Mouse (Mus musculus) embryonic facial prominence, embryonic 15.5 days (tissue): ENCODE data around the gene Sbf2. TPM values are rescaled to one million over a fixed set of nuclear protein-coding genes. Genes with fewer than 3 reads are reported as not detected.

Experiments
- ATAC-seq: fragments of 200-750 bp; cut with Nextera tagmentation; 2 replicates; pipeline ENCODE4 v1.8.0; 2017; ENCODE audit warnings: low read depth, moderate TSS enrichment; ENCODE audit not compliant: insufficient number of reproducible peaks, low FRiP score, low TSS enrichment
- H3K27ac ChIP-seq: fragments of 300-500 bp; sonication (generic); replicated peaks from 2 replicates; pipeline ENCODE4 v1.5.1; 2015; ENCODE audit warnings: mild to moderate bottlenecking, inconsistent platforms
- H3K27me3 ChIP-seq: fragments of 300-500 bp; sonication (generic); 2 replicates; pipeline ENCODE4 v1.6.1; 2015; ENCODE audit warnings: inconsistent platforms
- H3K36me3 ChIP-seq: fragments of 300-500 bp; sonication (generic); 2 replicates; pipeline ENCODE4 v1.6.1; 2015; ENCODE audit warnings: mild to moderate bottlenecking, inconsistent platforms
- H3K4me1 ChIP-seq: fragments of 300-500 bp; sonication (generic); 2 replicates; pipeline ENCODE4 v1.6.1; 2015; ENCODE audit warnings: inconsistent platforms
- H3K4me2 ChIP-seq: fragments of 300-500 bp; sonication (generic); replicated peaks from 2 replicates; pipeline ENCODE4 v1.6.1; 2015; ENCODE audit warnings: mild to moderate bottlenecking, inconsistent platforms
- H3K4me3 ChIP-seq: fragments of 300-500 bp; sonication (generic); replicated peaks from 2 replicates; pipeline ENCODE4 v1.5.1; 2015; ENCODE audit warnings: mild to moderate bottlenecking, inconsistent platforms
- H3K9ac ChIP-seq: fragments of 300-500 bp; sonication (generic); 2 replicates; pipeline ENCODE4 v1.6.1; 2015; ENCODE audit warnings: inconsistent platforms
- H3K9me3 ChIP-seq: fragments of 300-500 bp; sonication (generic); replicated peaks from 2 replicates; pipeline ENCODE4 v1.6.1; 2016; ENCODE audit warnings: inconsistent platforms
- WGBS: fragments of 180-500 bp; shearing (Covaris S2); methylation state at CpG from one replicate; pipeline ENCODE4 v1.1.7; 2015; 5-methylcytosine and 5-hydroxymethylcytosine counted together
- polyA plus RNA-seq: library from polyadenylated mRNA; unstranded; fragments of >200 nt; fragmentation: Nextera tagmentation; extraction: Ambion mirVana; gene quantifications from 2 replicates; pipeline ENCODE4 v1.2.1, GENCODE M21; 2015

The Sbf2 gene
- polyA plus RNA-seq, 1 experiment from 2014 or later = 27.7 TPM

DNA sequence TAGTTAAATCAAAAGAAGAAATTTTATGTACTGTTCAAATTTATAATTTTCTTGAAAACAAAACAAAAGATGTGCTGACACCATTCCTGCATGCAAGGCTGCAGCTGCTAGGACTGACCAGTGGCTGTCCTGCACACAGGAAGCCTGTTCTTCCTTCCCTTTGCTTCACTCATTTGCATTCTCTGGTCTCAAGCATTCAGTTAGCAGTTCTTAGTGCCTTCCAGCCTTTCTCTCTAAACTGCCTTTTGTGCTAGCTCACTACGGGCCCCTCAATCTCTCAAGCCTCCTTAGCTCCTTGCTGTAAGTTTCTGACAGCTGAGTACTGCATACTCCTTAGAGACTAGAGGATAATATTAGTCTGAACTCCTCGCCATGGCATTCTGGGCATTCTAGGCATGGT lies 227.2 kb downstream of the Sbf2 start:
- Histone ChIP-seq H3K4me1 (no peaks in the 10 kb centered on the region), H3K27me3 (no peaks in the 10 kb centered on the region), H3K4me2 (no peak overlapping the region), H3K9ac (no peak overlapping the region), H3K4me3 (no peak overlapping the region), H3K27ac (no peak overlapping the region), H3K9me3 (no peaks in the 10 kb centered on the region), H3K36me3 (no peaks in the 10 kb centered on the region)
- 47% methylated on average over 2 of the region's 2 CpGs for WGBS
- ATAC-seq = no peak

DNA sequence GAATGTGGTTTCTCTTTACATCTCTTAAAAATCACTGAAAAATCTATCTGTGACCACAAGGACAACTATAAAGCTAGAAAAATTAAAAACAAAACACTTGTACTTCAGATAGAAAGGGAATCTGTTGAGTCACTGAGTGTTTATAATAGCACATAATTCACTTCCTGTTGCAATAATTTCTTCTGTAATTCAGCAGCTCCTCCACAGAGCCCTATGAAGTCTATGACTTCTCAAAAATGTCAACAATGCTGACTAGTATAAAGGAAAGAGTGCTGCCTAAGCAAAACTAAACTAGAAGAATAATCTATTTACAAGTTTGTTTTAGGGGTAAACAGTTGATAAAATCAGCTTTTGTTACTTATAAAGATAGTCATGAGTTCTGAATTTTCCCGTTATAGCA lies 229.2 kb downstream of the Sbf2 start:
- no peak for ATAC-seq
- 91% methylated on average over 1 of the region's 1 CpGs for WGBS
- no peak overlapping the region for H3K9ac ChIP-seq
- H3K4me1 ChIP-seq = no peaks in the 10 kb centered on the region
- H3K4me3 ChIP-seq = no peak overlapping the region
- no peak overlapping the region for H3K27ac ChIP-seq
- H3K27me3 ChIP-seq = no peaks in the 10 kb centered on the region
- no peaks in the 10 kb centered on the region for H3K9me3 ChIP-seq
- no peak overlapping the region for H3K4me2 ChIP-seq
- no peaks in the 10 kb centered on the region for H3K36me3 ChIP-seq

DNA sequence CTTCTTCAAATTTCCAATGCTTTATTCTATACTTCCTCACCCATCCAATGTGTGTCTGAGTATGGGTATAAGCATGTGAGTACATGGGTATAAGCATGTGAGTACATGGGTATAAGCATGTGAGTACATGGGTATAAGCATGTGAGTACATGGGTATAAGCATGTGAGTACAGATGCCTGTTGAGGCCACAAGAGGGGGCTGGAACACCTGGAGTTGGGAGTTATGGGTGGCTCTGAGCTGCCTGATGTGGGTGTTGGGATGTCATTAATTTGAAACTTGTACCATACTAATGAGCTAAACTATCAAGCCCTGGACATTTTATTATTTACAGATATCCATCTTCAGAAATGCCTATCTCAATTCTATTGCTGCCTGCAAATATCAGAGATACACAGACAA lies 230.4 kb downstream of the Sbf2 start:
- H3K9me3 ChIP-seq = no peaks in the 10 kb centered on the region
- H3K4me2 ChIP-seq = no peak overlapping the region
- H3K9ac ChIP-seq = no peak overlapping the region
- no peaks in the 10 kb centered on the region for H3K36me3 ChIP-seq
- H3K4me3 ChIP-seq = no peak overlapping the region
- ATAC-seq = no peak
- H3K4me1 ChIP-seq = no peaks in the 10 kb centered on the region
- H3K27ac ChIP-seq = no peak overlapping the region
- H3K27me3 ChIP-seq = no peaks in the 10 kb centered on the region

DNA sequence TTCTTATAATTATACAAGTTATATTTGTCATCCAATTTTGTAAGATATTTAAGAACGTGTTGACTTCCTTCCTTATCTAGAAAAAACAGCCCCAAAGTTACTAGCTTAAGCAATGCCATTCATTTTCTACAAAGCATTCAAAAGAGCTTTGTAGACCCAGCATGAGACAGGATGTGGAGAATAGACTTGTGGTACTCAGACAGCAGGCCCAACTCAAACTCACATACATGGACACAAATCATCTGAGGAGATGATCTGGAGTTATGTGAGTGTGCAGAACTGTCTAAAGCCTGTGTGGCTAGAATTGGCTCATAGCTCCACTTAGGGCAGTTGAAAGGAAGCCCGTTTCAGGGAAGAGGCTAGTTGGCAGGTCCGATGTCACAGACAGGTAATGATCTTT lies 233.1 kb downstream of the Sbf2 start:
- H3K27ac ChIP-seq = no peak overlapping the region
- no peaks in the 10 kb centered on the region for H3K27me3 ChIP-seq
- ATAC-seq = no peak
- H3K9me3 ChIP-seq = no peaks in the 10 kb centered on the region
- WGBS = 86% methylated on average over 3 of the region's 3 CpGs
- H3K9ac ChIP-seq = no peak overlapping the region
- H3K4me1 ChIP-seq = no peaks in the 10 kb centered on the region
- no peak overlapping the region for H3K4me3 ChIP-seq
- H3K4me2 ChIP-seq = no peak overlapping the region
- no peaks in the 10 kb centered on the region for H3K36me3 ChIP-seq

DNA sequence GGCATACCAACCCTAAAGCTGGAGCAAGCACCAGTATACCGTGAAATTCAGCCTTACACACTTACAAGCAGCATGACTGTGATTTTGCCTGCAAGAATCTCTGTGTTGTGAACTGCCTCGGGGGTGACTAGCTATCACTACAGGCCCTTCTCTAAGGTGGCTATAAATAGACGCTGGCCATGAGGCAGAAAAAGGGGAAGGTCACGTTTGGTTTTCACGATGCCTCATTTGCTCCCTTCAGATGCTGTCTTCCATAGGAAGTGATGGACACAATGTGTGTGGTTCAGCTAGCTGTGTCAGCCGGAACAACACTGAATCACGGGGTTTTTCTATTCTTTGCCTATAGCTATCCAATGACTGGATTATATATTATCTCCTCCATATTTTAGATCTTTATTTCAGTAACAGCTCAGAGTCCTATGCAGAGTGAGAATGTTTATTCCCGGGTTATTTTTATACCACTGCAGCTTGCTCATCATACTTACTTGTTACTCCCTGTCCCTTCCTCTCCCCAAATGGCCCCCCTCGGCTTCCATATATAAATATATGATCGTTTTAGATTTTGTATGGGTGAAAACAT lies 235.3 kb downstream of the Sbf2 start:
- Histone ChIP-seq H3K9me3 (no peaks in the 10 kb centered on the region), H3K27me3 (no peaks in the 10 kb centered on the region), H3K9ac (no peak overlapping the region), H3K27ac (no peak overlapping the region), H3K36me3 (peaks cover 10% of the 10 kb centered on the region; the same call in 1 of the 2 replicates), H3K4me3 (no peak overlapping the region), H3K4me2 (no peak overlapping the region), H3K4me1 (no peaks in the 10 kb centered on the region)
- 73% methylated on average over 10 of the region's 10 CpGs for WGBS
- no peak for ATAC-seq

DNA sequence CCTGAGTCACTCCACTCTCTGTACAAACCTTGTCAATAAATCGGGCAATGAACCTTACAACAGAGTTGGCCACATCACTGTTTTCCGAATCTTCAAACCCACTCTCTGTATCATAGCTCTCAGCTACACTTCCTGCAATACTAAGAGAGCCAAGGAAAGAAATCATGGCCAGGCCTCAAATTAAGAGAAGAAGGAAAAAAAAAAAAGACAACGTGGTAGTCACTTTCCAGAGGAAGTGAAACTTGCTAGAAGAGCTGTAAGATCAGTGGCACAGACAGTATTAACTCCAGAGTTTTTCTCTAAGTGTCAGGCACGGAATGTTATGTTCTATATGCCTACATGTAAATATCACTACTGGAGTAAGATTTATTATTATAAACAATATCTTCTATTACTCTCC lies 242.2 kb downstream of the Sbf2 start:
- WGBS = 80% methylated on average over 4 of the region's 4 CpGs
- Histone ChIP-seq H3K27me3 (no peaks in the 10 kb centered on the region), H3K4me2 (no peak overlapping the region), H3K36me3 (peaks cover 18% of the 10 kb centered on the region), H3K27ac (no peak overlapping the region), H3K9ac (no peak overlapping the region), H3K4me1 (no peaks in the 10 kb centered on the region), H3K4me3 (no peak overlapping the region), H3K9me3 (no peaks in the 10 kb centered on the region)
- no peak for ATAC-seq

DNA sequence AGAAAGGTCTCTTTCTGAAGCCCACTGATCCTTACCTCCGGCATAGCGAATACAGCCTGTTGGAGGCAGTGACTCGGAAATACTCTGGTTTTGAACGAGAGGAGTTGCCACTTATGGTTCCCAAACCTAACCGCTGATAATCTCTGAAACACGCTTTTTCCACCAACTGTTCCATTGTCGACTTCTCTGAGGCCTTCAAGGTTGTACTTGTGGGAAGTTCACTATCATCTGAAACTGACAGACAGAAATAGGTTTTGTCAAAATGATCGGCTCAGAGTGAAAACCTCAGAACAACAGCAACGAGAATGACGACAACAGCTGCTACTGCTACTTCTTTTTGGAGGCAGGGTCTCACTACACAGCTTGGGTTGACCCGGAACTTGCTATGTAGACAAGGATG lies 252.7 kb downstream of the Sbf2 start:
- peaks cover 20% of the 10 kb centered on the region for H3K36me3 ChIP-seq
- H3K4me1 ChIP-seq = no peaks in the 10 kb centered on the region
- no peak for ATAC-seq
- no peak overlapping the region for H3K4me2 ChIP-seq
- H3K27me3 ChIP-seq = no peaks in the 10 kb centered on the region
- H3K9me3 ChIP-seq = no peaks in the 10 kb centered on the region
- H3K4me3 ChIP-seq = no peak overlapping the region
- no peak overlapping the region for H3K27ac ChIP-seq
- 91% methylated on average over 11 of the region's 11 CpGs for WGBS
- no peak overlapping the region for H3K9ac ChIP-seq

DNA sequence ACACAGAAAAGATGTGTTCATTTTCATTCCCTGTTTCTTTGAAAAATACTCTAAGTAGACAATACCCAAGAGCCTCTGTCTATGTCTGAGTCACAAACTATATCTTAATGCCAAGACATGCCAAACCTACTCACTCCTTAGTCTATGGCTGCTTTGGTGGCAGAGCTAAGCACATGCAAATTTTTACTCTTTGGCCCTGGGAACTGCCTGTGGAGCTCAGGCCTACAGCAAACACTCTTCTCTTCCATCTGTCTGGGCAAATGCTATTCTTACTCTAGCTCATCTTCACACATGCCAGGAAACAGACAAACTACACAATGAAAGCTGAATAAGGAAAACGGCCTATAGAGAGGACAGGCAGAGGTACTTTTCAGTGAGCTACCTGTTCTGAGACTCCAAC lies 253.2 kb downstream of the Sbf2 start:
- Histone ChIP-seq H3K36me3 (peaks cover 16% of the 10 kb centered on the region), H3K27ac (no peak overlapping the region), H3K9me3 (no peaks in the 10 kb centered on the region), H3K9ac (no peak overlapping the region), H3K27me3 (no peaks in the 10 kb centered on the region), H3K4me1 (no peaks in the 10 kb centered on the region), H3K4me3 (no peak overlapping the region), H3K4me2 (no peak overlapping the region)
- 91% methylated on average over 1 of the region's 1 CpGs for WGBS
- no peak for ATAC-seq

DNA sequence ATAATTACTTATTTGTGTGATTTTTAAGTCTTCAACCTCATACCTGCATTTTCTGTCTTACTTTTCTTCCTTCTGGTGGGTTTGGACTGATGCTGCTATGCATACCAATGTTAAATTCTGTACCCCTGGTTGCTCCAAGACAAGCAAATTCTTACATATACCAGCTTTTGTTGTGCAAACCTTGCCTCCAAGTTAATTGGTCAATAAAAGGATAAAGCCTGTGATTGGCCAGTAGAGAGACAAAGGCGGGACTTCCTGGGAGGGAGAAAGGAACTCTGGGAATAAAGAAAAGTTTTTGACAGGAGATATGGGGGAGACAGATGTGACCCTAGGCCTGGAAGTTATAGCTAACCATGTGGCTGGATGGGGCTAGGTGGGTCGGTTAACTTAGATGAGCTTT lies 255.3 kb downstream of the Sbf2 start:
- no peaks in the 10 kb centered on the region for H3K27me3 ChIP-seq
- H3K4me1 ChIP-seq = no peaks in the 10 kb centered on the region
- WGBS = 97% methylated on average over 2 of the region's 2 CpGs
- H3K36me3 ChIP-seq = peaks cover 16% of the 10 kb centered on the region
- no peak overlapping the region for H3K4me2 ChIP-seq
- no peak overlapping the region for H3K4me3 ChIP-seq
- no peaks in the 10 kb centered on the region for H3K9me3 ChIP-seq
- no peak for ATAC-seq
- no peak overlapping the region for H3K27ac ChIP-seq
- no peak overlapping the region for H3K9ac ChIP-seq

DNA sequence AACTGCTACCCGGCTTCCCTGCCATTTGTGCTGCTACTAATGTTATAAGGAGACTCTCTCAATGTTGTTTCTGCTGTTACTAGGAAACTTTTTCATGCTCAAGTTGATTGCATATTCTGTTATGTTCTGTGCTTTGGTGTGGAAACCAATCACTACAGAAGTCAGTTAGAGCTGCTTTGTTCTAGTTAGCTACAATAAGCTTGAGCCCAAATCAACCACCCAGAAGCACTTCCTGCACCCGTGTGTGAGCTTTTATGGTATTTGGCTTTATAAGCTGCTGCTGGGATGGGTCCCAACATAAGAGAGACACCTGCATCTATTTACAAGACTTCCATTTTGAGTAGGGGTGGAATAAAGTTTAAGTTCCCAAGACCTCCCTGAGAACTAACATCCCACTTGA lies 260.8 kb downstream of the Sbf2 start:
- Histone ChIP-seq H3K9me3 (no peaks in the 10 kb centered on the region), H3K9ac (no peak overlapping the region), H3K4me2 (no peak overlapping the region), H3K4me1 (no peaks in the 10 kb centered on the region), H3K27ac (no peak overlapping the region), H3K4me3 (no peak overlapping the region), H3K36me3 (peaks cover 8% of the 10 kb centered on the region; the same call in 1 of the 2 replicates), H3K27me3 (no peaks in the 10 kb centered on the region)
- no peak for ATAC-seq
- WGBS = 82% methylated on average over 2 of the region's 2 CpGs

DNA sequence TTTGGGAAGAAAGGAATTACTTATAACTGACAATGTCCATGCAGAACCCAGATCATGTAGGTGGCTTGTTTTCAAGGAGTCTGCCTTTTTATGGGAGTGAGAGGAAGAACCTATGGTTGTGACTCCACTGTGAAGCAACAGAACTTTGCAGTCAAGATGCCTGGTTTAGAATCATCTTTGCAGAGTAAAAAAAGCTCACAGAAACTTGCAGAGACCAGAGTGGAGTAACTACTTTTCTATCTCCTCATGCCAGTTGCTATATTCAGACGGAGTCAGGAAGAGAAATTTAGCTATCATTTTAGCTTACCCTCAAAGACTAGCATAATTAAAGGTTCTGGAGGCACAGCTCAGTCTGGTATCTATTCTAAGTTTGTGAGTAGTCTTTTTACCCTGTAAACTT lies 267.5 kb downstream of the Sbf2 start:
- H3K4me2 ChIP-seq = no peak overlapping the region
- ATAC-seq = no peak
- H3K4me3 ChIP-seq = no peak overlapping the region
- H3K9me3 ChIP-seq = no peaks in the 10 kb centered on the region
- H3K36me3 ChIP-seq = 0 out of 2 replicates have a peak, but pooled peaks cover 4% of the 10 kb centered on the region
- no peaks in the 10 kb centered on the region for H3K27me3 ChIP-seq
- no peak overlapping the region for H3K27ac ChIP-seq
- H3K9ac ChIP-seq = no peak overlapping the region
- no peaks in the 10 kb centered on the region for H3K4me1 ChIP-seq
- WGBS = 81% methylated on average over 1 of the region's 1 CpGs

DNA sequence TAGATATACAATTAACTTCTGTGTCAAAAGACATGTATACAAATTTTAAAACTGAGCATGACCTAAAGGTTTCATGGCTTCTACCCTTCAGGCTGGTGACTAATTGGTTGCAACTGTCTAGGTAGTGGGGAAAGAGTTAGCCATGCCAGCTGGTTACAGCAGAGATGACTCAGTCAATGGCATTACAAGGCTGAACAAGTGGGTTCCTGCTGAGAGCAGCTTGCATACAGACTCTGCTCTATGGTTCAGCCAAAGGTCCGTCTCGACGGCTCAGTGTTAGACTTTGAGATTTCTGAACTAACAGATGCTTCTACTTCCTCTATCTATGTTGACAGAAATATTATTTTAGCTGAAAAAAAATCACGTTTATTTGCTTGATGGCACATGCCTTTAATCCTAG lies 277.1 kb downstream of the Sbf2 start:
- 84% methylated on average over 4 of the region's 4 CpGs for WGBS
- H3K4me1 ChIP-seq = no peaks in the 10 kb centered on the region
- no peaks in the 10 kb centered on the region for H3K9me3 ChIP-seq
- H3K4me2 ChIP-seq = no peak overlapping the region
- H3K27me3 ChIP-seq = no peaks in the 10 kb centered on the region
- no peak overlapping the region for H3K27ac ChIP-seq
- ATAC-seq = no peak
- H3K9ac ChIP-seq = no peak overlapping the region
- H3K4me3 ChIP-seq = no peak overlapping the region
- peaks cover 24% of the 10 kb centered on the region; the same call in 1 of the 2 replicates for H3K36me3 ChIP-seq
